Mouse (Mus musculus): ENCODE results near the gene Tet3.

DNA sequence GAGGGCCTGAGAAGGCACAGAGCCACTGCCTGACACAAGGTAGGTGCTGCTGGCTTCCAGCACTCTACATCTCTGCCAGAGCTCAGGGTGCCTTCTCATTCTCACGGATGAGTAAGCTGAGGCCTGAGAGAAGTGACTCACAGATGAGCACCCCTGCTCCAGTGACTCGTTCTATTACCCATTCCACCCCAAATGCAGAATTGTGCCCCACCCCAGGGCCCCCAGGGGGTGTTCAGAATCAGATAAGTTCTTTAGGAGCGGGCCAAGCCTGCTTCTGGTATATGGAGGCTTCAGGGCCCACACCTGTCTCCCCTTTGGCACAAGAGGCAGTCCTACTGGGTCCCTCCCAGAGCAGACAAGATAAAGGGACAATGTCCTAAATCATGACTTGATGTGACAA, 16.2 kb downstream of the Tet3 start:
- no peak for TF ChIP-seq POLR2A (IDR thresholded peaks at IDR 0.05; ENCODE audit: low read depth, low read length)
- no peak for TF ChIP-seq CTCF (IDR thresholded peaks at IDR 0.05; ENCODE audit: extremely low read depth, insufficient read depth, insufficient read length, insufficient replicate concordance)
